Comparison of ENCODE assay signal across 20 mouse cellular contexts in genomic region chr8:125279892-125280291, GRCm38 (mm10).
DNase-seq lines count a peak whose midpoint lies in the region; ATAC-seq lines count a peak whose summit lies in the region.
"Had no signal": no experiment of that assay in that cellular context is flagged by ENCODE, and none has a peak within 500 bp of the region (broad histone marks: within the 10 kb centered on the region; RNA-seq: fewer than 3 reads in every experiment).

No protein-coding gene starts in this region.

- no peaks in the 10 kb centered on the region for H3K36me3 ChIP-seq in embryonic facial prominence, embryonic 11.5 days (replicated peaks; ENCODE audit: control insufficient read depth, insufficient read depth, low read depth, low read length)
- H3K36me3 ChIP-seq: forebrain, embryonic 12.5 days; heart, embryonic 13.5 days; hindbrain, embryonic 15.5 days had no signal

- no peaks in the 10 kb centered on the region for H3K9me3 ChIP-seq in embryonic facial prominence, embryonic 11.5 days (replicated peaks; ENCODE audit: control insufficient read depth, low read length)
- H3K9me3 ChIP-seq: forebrain, embryonic 12.5 days had no signal

- peaks cover 2% of the 10 kb centered on the region; the same call in 1 of the 2 replicates for H3K4me1 ChIP-seq in embryonic facial prominence, embryonic 11.5 days (ENCODE audit: control insufficient read depth, insufficient read depth, low read length)

- no peak overlapping the region for H3K9ac ChIP-seq in embryonic facial prominence, embryonic 11.5 days (replicated peaks; ENCODE audit: low read length)
- H3K9ac ChIP-seq: forebrain, embryonic 12.5 days; heart, embryonic 13.5 days; hindbrain, embryonic 15.5 days had no signal

- 31% methylated on average over 4 of the region's 4 CpGs for WGBS in embryonic facial prominence, embryonic 11.5 days

- H3K27me3 ChIP-seq in embryonic facial prominence, embryonic 11.5 days (ENCODE audit: control insufficient read depth, insufficient read depth, low read length) = no peaks in the 10 kb centered on the region
- H3K27me3 ChIP-seq: hindbrain, embryonic 15.5 days; Patski had no signal

- H3K4me2 ChIP-seq in embryonic facial prominence, embryonic 11.5 days (ENCODE audit: low read depth, low read length) = no peak overlapping the region
- H3K4me2 ChIP-seq: forebrain, embryonic 12.5 days; heart, embryonic 13.5 days; hindbrain, embryonic 15.5 days had no signal

- peak; percentile 50 for DNase-seq in embryo, embryonic 11 days
- no peak for DNase-seq in embryo, embryonic 9.5 days (ENCODE audit: extremely low spot score)
- DNase-seq in embryonic facial prominence, embryonic 11.5 days (ENCODE audit: low spot score) = peak; percentile 82
- DNase-seq in hindlimb bud, embryonic 11.5 days (ENCODE audit: extremely low spot score, low read depth, low spot score) = peak; percentile 12
- DNase-seq in layer of hippocampus, adult 8-10 months (ENCODE audit: low spot score in 2 of 2) = no peak
- DNase-seq in kidney, adult 11 months = no peak
- DNase-seq: adrenal gland, postnatal 14 days; cerebellum, adult 2 months; cerebellum, postnatal 10 days; gastrocnemius, postnatal 36 days; heart, adult 11 months; heart, postnatal 36 days had no signal

- no peak overlapping the region for H3K27ac ChIP-seq in embryonic facial prominence, embryonic 11.5 days (replicated peaks; ENCODE audit: low read depth, low read length)
- H3K27ac ChIP-seq: forebrain, embryonic 12.5 days; heart, embryonic 13.5 days; hindbrain, embryonic 15.5 days had no signal

- no peak overlapping the region for H3K4me3 ChIP-seq in embryonic facial prominence, embryonic 11.5 days (ENCODE audit: low read depth, low read length)
- H3K4me3 ChIP-seq: forebrain, embryonic 12.5 days; heart, embryonic 13.5 days; hindbrain, embryonic 15.5 days had no signal

- ATAC-seq in embryonic facial prominence, embryonic 11.5 days (replicated peaks; ENCODE audit: insufficient number of reproducible peaks, low FRiP score, low TSS enrichment, low read depth) = peak; percentile 15
- no peak for ATAC-seq in erythroblast, adult 5-6 weeks (replicated peaks; ENCODE audit: low FRiP score, poor library complexity, severe bottlenecking)
- ATAC-seq: activated CD4-positive, CD25-positive, alpha-beta regulatory T cell, adult 4 months; forebrain, embryonic 16.5 days; inflammation-experienced regulatory T-cells, adult 6 months; Patski had no signal

Comparison
In these comparisons a context has a peak if more than half of its experiments do, and no peak if none do; other contexts are left out.
1. DNase-seq: peak in embryo, embryonic 11 days (single experiment), embryonic facial prominence, embryonic 11.5 days (single experiment) and hindlimb bud, embryonic 11.5 days (single experiment); none in embryo, embryonic 9.5 days (single experiment), layer of hippocampus, adult 8-10 months (0 of 2) and kidney, adult 11 months (single experiment).